Mouse (Mus musculus) kidney, postnatal 10 days (tissue): ENCODE results near the gene Tmem132d.

ENCODE experiments used
- DNase-seq: peaks from one replicate; pipeline ENCODE4 v3.0.0; 2021; ENCODE audit warnings: mixed read lengths

Gene Tmem132d

GRCm38 (mm10) chr5:127918376-127918775, 514.5 kb downstream of the Tmem132d start:
- DNase-seq: no peak

- DNase-seq: no peak
Measured at GRCm38 (mm10) chr5:127914157-127914556, 518.7 kb downstream of the Tmem132d start.

GRCm38 (mm10) chr5:127911603-127912002, 521.3 kb downstream of the Tmem132d start:
- DNase-seq: no peak

GRCm38 (mm10) chr5:127910356-127910755, 522.5 kb downstream of the Tmem132d start:
- no peak for DNase-seq

GRCm38 (mm10) chr5:127895176-127895575, 537.7 kb downstream of the Tmem132d start:
- DNase-seq: no peak

- DNase-seq: no peak
Measured at GRCm38 (mm10) chr5:127885566-127886505, 547.0 kb downstream of the Tmem132d start.

GRCm38 (mm10) chr5:127883021-127883420, 549.9 kb downstream of the Tmem132d start:
- no peak for DNase-seq

- no peak for DNase-seq
Measured at GRCm38 (mm10) chr5:127874461-127874860, 558.4 kb downstream of the Tmem132d start.

GRCm38 (mm10) chr5:127865157-127865556, 567.7 kb downstream of the Tmem132d start:
- no peak for DNase-seq

GRCm38 (mm10) chr5:127859719-127860118, 573.2 kb downstream of the Tmem132d start:
- no peak for DNase-seq

- DNase-seq: peak; percentile 29
Measured at GRCm38 (mm10) chr5:127852305-127852704, 580.6 kb downstream of the Tmem132d start.

- no peak for DNase-seq
Measured at GRCm38 (mm10) chr5:127831791-127832190, 601.1 kb downstream of the Tmem132d start.

- DNase-seq: no peak
Measured at GRCm38 (mm10) chr5:127830831-127831230, 602.0 kb downstream of the Tmem132d start.

GRCm38 (mm10) chr5:127828756-127829155, 604.1 kb downstream of the Tmem132d start:
- no peak for DNase-seq

- no peak for DNase-seq
Measured at GRCm38 (mm10) chr5:127821960-127822359, 610.9 kb downstream of the Tmem132d start.

- DNase-seq: no peak
Measured at GRCm38 (mm10) chr5:127815292-127815691, 617.6 kb downstream of the Tmem132d start.

- DNase-seq: no peak
Measured at GRCm38 (mm10) chr5:127807419-127807818, 625.5 kb downstream of the Tmem132d start.

- DNase-seq: no peak
Measured at GRCm38 (mm10) chr5:127806850-127807249, 626.0 kb downstream of the Tmem132d start.

GRCm38 (mm10) chr5:127800907-127801306, 632.0 kb downstream of the Tmem132d start:
- no peak for DNase-seq

GRCm38 (mm10) chr5:127781221-127781620, 651.7 kb downstream of the Tmem132d start:
- no peak for DNase-seq

GRCm38 (mm10) chr5:127775749-127776148, 657.1 kb downstream of the Tmem132d start:
- no peak for DNase-seq

- DNase-seq: no peak
Measured at GRCm38 (mm10) chr5:127758576-127758975, 674.3 kb downstream of the Tmem132d start.

GRCm38 (mm10) chr5:127756671-127757423, 676.0 kb downstream of the Tmem132d start:
- DNase-seq: no peak

GRCm38 (mm10) chr5:127756011-127756410, 676.9 kb downstream of the Tmem132d start:
- no peak for DNase-seq
